Mouse (Mus musculus) layer of hippocampus, adult 9-11 months (tissue): ENCODE results near the gene Vav1.

Source experiments
- DNase-seq: peaks from one replicate; pipeline ENCODE4 v3.0.0; 2022

Gene Vav1

GRCm38 (mm10) chr17:57278943-57279590 is at the start of gene Vav1:
Gene Vav1 (plus strand): TSS chr17:57279100.
- DNase-seq: no peak

GRCm38 (mm10) chr17:57229851-57230727 is 48.8 kb upstream of the Vav1 start:
- DNase-seq: no peak

GRCm38 (mm10) chr17:57230728-57231125 is 48.2 kb upstream of the Vav1 start:
- DNase-seq: no peak

GRCm38 (mm10) chr17:57231321-57231771 is 47.6 kb upstream of the Vav1 start:
- no peak for DNase-seq

- no peak for DNase-seq
Measured at GRCm38 (mm10) chr17:57232200-57232599, 46.7 kb upstream of the Vav1 start.

GRCm38 (mm10) chr17:57233038-57233437 is 45.9 kb upstream of the Vav1 start:
- DNase-seq: no peak

GRCm38 (mm10) chr17:57234254-57234928 is 44.5 kb upstream of the Vav1 start:
- DNase-seq: no peak

- DNase-seq: no peak
Measured at GRCm38 (mm10) chr17:57235803-57236202, 43.1 kb upstream of the Vav1 start.

- no peak for DNase-seq
Measured at GRCm38 (mm10) chr17:57237181-57237580, 41.7 kb upstream of the Vav1 start.

GRCm38 (mm10) chr17:57243650-57244370 is 35.1 kb upstream of the Vav1 start:
- no peak for DNase-seq

- no peak for DNase-seq
Measured at GRCm38 (mm10) chr17:57245311-57245929, 33.5 kb upstream of the Vav1 start.

GRCm38 (mm10) chr17:57246663-57247392 is 32.1 kb upstream of the Vav1 start:
- DNase-seq: no peak

- peak; percentile 99 for DNase-seq
Measured at GRCm38 (mm10) chr17:57247393-57248200, 31.3 kb upstream of the Vav1 start.

GRCm38 (mm10) chr17:57248201-57248699 is 30.6 kb upstream of the Vav1 start, which contains the start of gene Gpr108:
Gene Gpr108 (minus strand): TSS chr17:57248446.
- peak; percentile 89 for DNase-seq

GRCm38 (mm10) chr17:57248771-57249170 is 30.1 kb upstream of the Vav1 start:
- DNase-seq: peak; percentile 41

GRCm38 (mm10) chr17:57249186-57250181 is 29.4 kb upstream of the Vav1 start, which contains the start of gene Trip10:
Gene Trip10 (plus strand): TSS chr17:57249455.
- peak; percentile 84 for DNase-seq

- no peak for DNase-seq
Measured at GRCm38 (mm10) chr17:57250461-57251160, 28.3 kb upstream of the Vav1 start.

- DNase-seq: no peak
Measured at GRCm38 (mm10) chr17:57251431-57251830, 27.5 kb upstream of the Vav1 start.
